Mouse (Mus musculus) limb, embryonic 14.5 days (tissue): ENCODE data around the gene Gsn. TPM values are rescaled to one million over a fixed set of nuclear protein-coding genes. Genes with fewer than 3 reads are reported as not detected.

Experiments
- ATAC-seq: fragments of 200-750 bp; cut with Nextera tagmentation; 2 replicates; pipeline ENCODE4 v1.8.0; 2017; ENCODE audit warnings: low read depth, moderate number of reproducible peaks, moderate TSS enrichment; ENCODE audit not compliant: low FRiP score
- DNase-seq: peaks from one replicate; pipeline ENCODE4 v3.0.0-alpha.2; 2015; ENCODE audit warnings: low spot score
- H3K27ac ChIP-seq: fragments of 300-500 bp; sonication (generic); replicated peaks from 2 replicates; pipeline ENCODE4 v1.5.1; 2014; ENCODE audit warnings: low read depth, mild to moderate bottlenecking, low read length, moderate library complexity, mixed read lengths
- H3K27me3 ChIP-seq: fragments of 300-500 bp; sonication (generic); 2 replicates; pipeline ENCODE4 v1.6.1; 2014; ENCODE audit warnings: low read length, mixed read lengths; ENCODE audit not compliant: control insufficient read depth, insufficient read depth
- H3K36me3 ChIP-seq: fragments of 300-500 bp; sonication (generic); 2 replicates; pipeline ENCODE4 v1.6.1; 2014; ENCODE audit warnings: mild to moderate bottlenecking, low read length, moderate library complexity, mixed read lengths; ENCODE audit not compliant: control insufficient read depth, insufficient read depth
- H3K4me1 ChIP-seq: fragments of 300-500 bp; sonication (generic); 2 replicates; pipeline ENCODE4 v1.6.1; 2014; ENCODE audit warnings: antibody characterized with exemption, low read length, mixed read lengths; ENCODE audit not compliant: control insufficient read depth, insufficient read depth
- H3K4me2 ChIP-seq: fragments of 300-500 bp; sonication (generic); replicated peaks from 2 replicates; pipeline ENCODE4 v1.6.1; 2014; ENCODE audit warnings: low read depth, mild to moderate bottlenecking, low read length, moderate library complexity; ENCODE audit not compliant: severe bottlenecking
- H3K4me3 ChIP-seq: fragments of 300-500 bp; sonication (generic); replicated peaks from 2 replicates; pipeline ENCODE4 v1.5.1; 2014; ENCODE audit warnings: low read length
- H3K9ac ChIP-seq: fragments of 300-500 bp; sonication (generic); 2 replicates; pipeline ENCODE4 v1.6.1; 2014; ENCODE audit warnings: mild to moderate bottlenecking, low read depth, low read length, moderate library complexity; ENCODE audit not compliant: severe bottlenecking
- H3K9me3 ChIP-seq: fragments of 300-500 bp; sonication (generic); 2 replicates; pipeline ENCODE4 v1.6.1; 2016; ENCODE audit warnings: low read length; ENCODE audit not compliant: control insufficient read depth
- POLR2A ChIP-seq: fragments of 200-500 bp; IDR thresholded peaks from 2 replicates; pipeline ENCODE4 v1.8.0; 2012; ENCODE audit warnings: inconsistent platforms, mild to moderate bottlenecking, moderate library complexity, borderline replicate concordance; ENCODE audit not compliant: insufficient read depth, insufficient read length; ENCODE audit errors: extremely low read depth
- WGBS: fragments of 180-500 bp; shearing (Covaris S2); extraction: QIAGEN DNeasy Blood & Tissue Kit; methylation state at CpG from one replicate; pipeline ENCODE4 v1.1.7; 2014; 5-methylcytosine and 5-hydroxymethylcytosine counted together
- polyA plus RNA-seq, 2 experiments: library from polyadenylated mRNA; depleted of rRNA in 1 of 2; stranded (reverse) in 1 of 2; unstranded in 1 of 2; fragments of >200 nt; fragmentation: Nextera tagmentation in 1 of 2; extraction: Ambion mirVana in 1 of 2; gene quantifications; 2 replicates each; pipeline versions ENCODE4 v1.2.1 to v1.2.3; 2012 to 2014

Gene Gsn
- polyA plus RNA-seq, 2 experiments, result 160 to 214 TPM

DNA sequence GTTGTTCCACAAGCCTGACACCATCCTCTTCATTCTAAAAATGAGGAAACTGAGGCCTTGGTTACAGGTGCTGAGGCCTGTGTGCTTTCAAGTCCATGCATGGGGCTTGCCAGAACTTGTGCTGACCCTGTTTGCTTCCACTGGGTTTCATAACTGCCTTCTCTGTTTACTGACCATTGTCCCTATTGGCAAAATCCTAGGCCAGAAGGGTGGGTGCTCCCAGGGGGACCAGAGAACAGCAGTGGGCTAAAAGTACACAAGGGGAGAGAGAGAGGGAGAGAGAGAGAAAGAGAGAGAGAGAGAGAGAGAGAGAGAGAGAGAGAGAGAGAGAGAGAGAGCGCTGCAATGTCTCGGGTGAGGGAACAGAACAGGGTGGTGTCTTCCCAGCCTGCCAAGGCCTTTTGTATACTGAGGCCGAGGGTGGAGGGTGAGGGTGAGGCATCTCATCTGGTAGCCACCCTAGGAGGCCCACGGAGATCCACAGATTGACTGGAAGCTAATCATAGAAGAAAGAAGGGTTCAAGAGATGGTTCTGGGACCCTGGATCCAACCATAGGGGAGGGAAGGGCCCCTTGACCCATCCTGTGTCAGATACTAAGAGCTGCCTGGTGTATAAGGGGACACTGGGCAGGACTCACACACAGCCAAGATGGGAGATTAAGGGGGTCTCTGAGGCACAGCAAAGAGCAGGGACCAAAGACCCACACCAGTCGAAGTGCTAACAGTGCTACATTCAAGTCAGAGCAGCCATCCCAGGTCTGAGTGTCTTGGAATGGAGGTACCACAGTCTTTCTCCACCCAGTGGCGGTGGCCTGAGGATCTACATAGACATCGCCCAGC lies 22.4 kb downstream of the Gsn start:
- Histone ChIP-seq H3K27me3 (peaks cover 22% of the 10 kb centered on the region), H3K9me3 (no peaks in the 10 kb centered on the region), H3K4me3 (no peak overlapping the region), H3K4me1 (peaks cover 20% of the 10 kb centered on the region), H3K36me3 (no peaks in the 10 kb centered on the region), H3K4me2 (no peak overlapping the region), H3K27ac (no peak overlapping the region), H3K9ac (no peak overlapping the region)
- DNase-seq, result no peak
- TF ChIP-seq POLR2A, result no peak
- 75% methylated on average over 7 of the region's 7 CpGs for WGBS
- ATAC-seq, result no peak

DNA sequence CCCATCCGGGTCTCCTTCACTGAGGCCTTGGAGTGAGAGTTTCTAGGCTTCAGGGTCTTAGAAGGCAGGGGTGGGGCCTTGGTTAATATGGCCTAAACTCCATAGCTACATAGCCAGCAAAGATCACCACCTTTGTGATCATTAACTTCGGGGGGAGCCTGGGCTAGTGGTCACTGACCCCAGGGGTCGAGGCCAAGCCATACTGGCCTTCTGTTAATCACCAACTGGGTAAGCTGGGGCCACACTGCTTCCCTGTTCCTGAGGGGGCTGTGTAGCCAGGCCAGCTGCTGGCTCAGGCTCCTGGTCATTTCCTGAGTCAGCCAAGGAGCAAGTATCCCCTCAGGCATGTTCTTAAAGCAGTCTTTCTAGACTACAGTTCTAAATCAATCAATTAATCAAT lies 23.8 kb downstream of the Gsn start:
- DNase-seq (no peak), ATAC-seq (no peak)
- Histone ChIP-seq H3K36me3 (no peaks in the 10 kb centered on the region), H3K27me3 (peaks cover 27% of the 10 kb centered on the region), H3K9me3 (no peaks in the 10 kb centered on the region), H3K4me1 (peaks cover 13% of the 10 kb centered on the region), H3K4me3 (no peak overlapping the region), H3K9ac (no peak overlapping the region), H3K27ac (no peak overlapping the region), H3K4me2 (no peak overlapping the region)
- 54% methylated on average over 3 of the region's 3 CpGs for WGBS
- no peak for TF ChIP-seq POLR2A

DNA sequence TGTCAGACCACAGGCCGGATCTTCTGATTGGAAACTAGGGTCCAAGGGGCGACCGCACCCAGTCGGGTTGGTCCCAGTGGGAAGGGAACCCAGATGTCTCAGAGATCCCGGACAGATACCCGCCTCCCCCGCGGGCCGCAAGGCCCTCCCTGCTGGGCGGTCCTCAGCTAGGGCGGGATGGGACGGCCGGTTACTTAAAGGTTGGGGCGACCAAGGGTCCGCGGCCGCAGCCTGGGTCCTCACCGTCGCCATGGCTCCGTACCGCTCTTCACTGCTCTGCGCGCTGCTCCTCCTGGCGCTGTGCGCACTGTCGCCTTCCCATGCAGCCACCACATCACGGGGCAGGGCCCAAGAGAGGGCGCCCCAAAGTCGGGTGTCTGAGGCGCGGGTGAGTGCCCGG lies 26.0 kb downstream of the Gsn start:
- WGBS, result 2% methylated on average over 30 of the region's 32 CpGs
- Histone ChIP-seq H3K9me3 (no peaks in the 10 kb centered on the region), H3K9ac (peak overlapping the region; percentile 56), H3K4me2 (peak overlapping the region; percentile 57), H3K36me3 (0 out of 2 replicates have a peak, but pooled peaks cover 8% of the 10 kb centered on the region), H3K27ac (no peak overlapping the region), H3K27me3 (peaks cover 27% of the 10 kb centered on the region), H3K4me1 (peaks cover 8% of the 10 kb centered on the region), H3K4me3 (peak overlapping the region; percentile 38)
- DNase-seq (no peak), ATAC-seq (peak; percentile 49)
- no peak for TF ChIP-seq POLR2A

DNA sequence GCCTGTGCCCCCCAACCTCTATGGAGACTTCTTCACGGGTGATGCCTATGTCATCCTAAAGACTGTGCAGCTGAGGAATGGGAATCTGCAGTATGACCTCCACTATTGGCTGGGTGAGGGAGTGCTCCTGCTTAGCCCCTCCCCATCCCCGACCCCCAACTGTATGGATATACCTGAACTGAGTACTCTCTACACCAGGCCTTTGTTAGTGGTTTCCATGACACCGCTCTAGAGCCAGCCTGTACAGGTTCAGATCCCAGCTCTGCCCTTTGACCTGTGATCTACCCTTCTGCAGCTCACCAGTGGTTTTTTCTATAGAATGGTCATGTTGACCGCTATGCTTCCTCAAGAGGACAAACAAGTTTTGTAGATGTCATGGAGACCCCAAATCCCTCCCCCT lies 27.8 kb downstream of the Gsn start:
- peaks cover 27% of the 10 kb centered on the region for H3K27me3 ChIP-seq
- H3K4me2 ChIP-seq, result no peak overlapping the region
- no peak for TF ChIP-seq POLR2A
- H3K9ac ChIP-seq, result no peak overlapping the region
- no peak overlapping the region for H3K4me3 ChIP-seq
- peaks cover 8% of the 10 kb centered on the region; the same call in 1 of the 2 replicates for H3K4me1 ChIP-seq
- DNase-seq (no peak), ATAC-seq (no peak)
- H3K27ac ChIP-seq, result no peak overlapping the region
- H3K36me3 ChIP-seq, result 0 out of 2 replicates have a peak, but pooled peaks cover 8% of the 10 kb centered on the region
- no peaks in the 10 kb centered on the region for H3K9me3 ChIP-seq
- 89% methylated on average over 4 of the region's 4 CpGs for WGBS

DNA sequence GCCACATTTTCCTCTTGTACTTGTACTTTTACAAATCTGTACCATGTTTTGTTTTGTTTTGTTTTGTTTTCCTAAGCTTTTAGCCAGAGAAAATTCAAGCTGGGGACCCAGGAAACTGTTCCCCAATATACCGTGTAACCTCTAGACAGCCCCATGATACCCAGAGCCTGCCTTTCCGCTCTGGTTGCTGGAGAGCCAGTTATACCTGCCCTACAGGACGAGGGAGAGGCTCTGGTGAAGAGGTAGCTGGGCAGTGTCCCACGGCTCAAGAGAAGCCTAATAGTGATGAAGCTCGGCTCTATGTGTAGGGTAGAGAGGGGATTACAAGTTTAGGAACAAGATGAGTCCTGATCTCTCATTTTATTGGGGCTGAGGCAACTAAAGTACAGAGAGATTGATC lies 29.0 kb downstream of the Gsn start:
- no peak for TF ChIP-seq POLR2A
- WGBS, result 75% methylated on average over 5 of the region's 5 CpGs
- H3K4me3 ChIP-seq, result no peak overlapping the region
- ATAC-seq (no peak), DNase-seq (no peak)
- no peak overlapping the region for H3K4me2 ChIP-seq
- 0 out of 2 replicates have a peak, but pooled peaks cover 8% of the 10 kb centered on the region for H3K36me3 ChIP-seq
- no peak overlapping the region for H3K9ac ChIP-seq
- peaks cover 27% of the 10 kb centered on the region for H3K27me3 ChIP-seq
- H3K27ac ChIP-seq, result no peak overlapping the region
- H3K9me3 ChIP-seq, result no peaks in the 10 kb centered on the region
- H3K4me1 ChIP-seq, result peaks cover 8% of the 10 kb centered on the region; the same call in 1 of the 2 replicates
